14 mouse cellular contexts compared by ENCODE assay signal in genomic region chr2:33323799-33324595, GRCm38 (mm10). TPM values are rescaled to one million over a fixed set of nuclear protein-coding genes. Genes with fewer than 3 reads are reported as not detected.
DNase-seq lines count a peak whose midpoint lies in the region; ATAC-seq and TF ChIP-seq lines count a peak whose summit lies in the region.
"Had no signal": no experiment of that assay in that cellular context is flagged by ENCODE, and none has a peak within 500 bp of the region (broad histone marks: within the 10 kb centered on the region; RNA-seq: fewer than 3 reads in every experiment).

No protein-coding gene starts in this region.

- H3K4me3 ChIP-seq in heart, embryonic 12.5 days = no peak overlapping the region
- H3K4me3 ChIP-seq in lung, embryonic 14.5 days (ENCODE audit: low read depth, low read length) = no peak overlapping the region
- H3K4me3 ChIP-seq in lung, adult 2 months (replicated peaks; ENCODE audit: extremely low read depth, low read depth, low read length) = no peak overlapping the region
- no peak overlapping the region for H3K4me3 ChIP-seq in embryonic facial prominence, embryonic 12.5 days
- no peak overlapping the region for H3K4me3 ChIP-seq in forebrain, embryonic 10.5 days
- H3K4me3 ChIP-seq: midbrain, embryonic 15.5 days; neural tube, embryonic 15.5 days had no signal

- H3K4me2 ChIP-seq in heart, embryonic 12.5 days = no peak overlapping the region
- no peak overlapping the region for H3K4me2 ChIP-seq in lung, embryonic 14.5 days
- H3K4me2 ChIP-seq in embryonic facial prominence, embryonic 12.5 days (replicated peaks) = no peak overlapping the region
- H3K4me2 ChIP-seq: midbrain, embryonic 15.5 days; neural tube, embryonic 15.5 days had no signal

- peaks cover 36% of the 10 kb centered on the region for H3K4me1 ChIP-seq in heart, embryonic 12.5 days (replicated peaks)
- peaks cover 10% of the 10 kb centered on the region for H3K4me1 ChIP-seq in lung, embryonic 14.5 days (ENCODE audit: insufficient read depth)
- no peaks in the 10 kb centered on the region for H3K4me1 ChIP-seq in lung, adult 2 months (ENCODE audit: control insufficient read depth, insufficient read depth, low read length)
- peaks cover 14% of the 10 kb centered on the region for H3K4me1 ChIP-seq in embryonic facial prominence, embryonic 12.5 days
- H3K4me1 ChIP-seq in forebrain, embryonic 10.5 days = peaks cover 19% of the 10 kb centered on the region; the same call in 1 of the 2 replicates
- H3K4me1 ChIP-seq: midbrain, embryonic 15.5 days; neural tube, embryonic 15.5 days had no signal

- 62% methylated on average over 8 of the region's 8 CpGs for WGBS in heart, embryonic 12.5 days
- 51% methylated on average over 8 of the region's 8 CpGs for WGBS in lung, embryonic 14.5 days
- WGBS in lung, adult 2 months = 59% methylated on average over 8 of the region's 8 CpGs
- WGBS in embryonic facial prominence, embryonic 12.5 days = 46% methylated on average over 8 of the region's 8 CpGs
- WGBS in forebrain, embryonic 10.5 days = 80% methylated on average over 8 of the region's 8 CpGs

- no peaks in the 10 kb centered on the region for H3K36me3 ChIP-seq in heart, embryonic 12.5 days
- no peaks in the 10 kb centered on the region for H3K36me3 ChIP-seq in lung, embryonic 14.5 days (ENCODE audit: insufficient read depth)
- H3K36me3 ChIP-seq in embryonic facial prominence, embryonic 12.5 days = no peaks in the 10 kb centered on the region
- H3K36me3 ChIP-seq in forebrain, embryonic 10.5 days (replicated peaks) = peaks cover 8% of the 10 kb centered on the region; the same call in 1 of the 2 replicates

- no peaks in the 10 kb centered on the region for H3K27me3 ChIP-seq in heart, embryonic 12.5 days (replicated peaks)
- no peaks in the 10 kb centered on the region for H3K27me3 ChIP-seq in lung, embryonic 14.5 days (ENCODE audit: insufficient read depth, low read length)
- H3K27me3 ChIP-seq in embryonic facial prominence, embryonic 12.5 days = no peaks in the 10 kb centered on the region
- H3K27me3 ChIP-seq in forebrain, embryonic 10.5 days (ENCODE audit: poor library complexity, severe bottlenecking) = no peaks in the 10 kb centered on the region
- H3K27me3 ChIP-seq: midbrain, embryonic 15.5 days; neural tube, embryonic 15.5 days had no signal

- no peak overlapping the region for H3K9ac ChIP-seq in heart, embryonic 12.5 days
- H3K9ac ChIP-seq in lung, embryonic 14.5 days = no peak overlapping the region
- H3K9ac ChIP-seq in embryonic facial prominence, embryonic 12.5 days = no peak overlapping the region
- H3K9ac ChIP-seq: midbrain, embryonic 15.5 days; neural tube, embryonic 15.5 days had no signal

- no peak for TF ChIP-seq POLR2A in lung, adult 2 months (IDR thresholded peaks at IDR 0.05; ENCODE audit: borderline replicate concordance, extremely low read depth, low read depth, low read length)

- peak; percentile 48 for DNase-seq in heart, adult 8-10 months (ENCODE audit: low spot score)
- peak; percentile 56 for DNase-seq in lung, embryonic 14.5 days
- DNase-seq in lung, adult 2 months = no peak
- peak; percentile 36 for DNase-seq in kidney, postnatal 10 days
- DNase-seq in cerebellum, postnatal 36 days = no peak
- DNase-seq in forebrain, embryonic 10.5 days (ENCODE audit: extremely low spot score, low spot score) = no peak
- DNase-seq: layer of hippocampus, adult 9-11 months; left cerebral cortex, postnatal 4 days; right cerebral cortex, postnatal 4 days had no signal

- no peak for ATAC-seq in heart, embryonic 12.5 days (ENCODE audit: insufficient number of reproducible peaks, low FRiP score)
- peak; percentile 29; the same call in 1 of the 2 replicates for ATAC-seq in lung, embryonic 14.5 days (ENCODE audit: insufficient read depth)
- ATAC-seq in embryonic facial prominence, embryonic 12.5 days (ENCODE audit: insufficient number of reproducible peaks, insufficient read depth, low FRiP score, low TSS enrichment) = no peak
- ATAC-seq: CD4-positive, CD25-positive, alpha-beta regulatory T cell, adult 4 months; midbrain, embryonic 15.5 days had no signal

- H3K9me3 ChIP-seq in heart, embryonic 12.5 days (replicated peaks) = no peaks in the 10 kb centered on the region
- no peaks in the 10 kb centered on the region for H3K9me3 ChIP-seq in lung, embryonic 14.5 days (ENCODE audit: low read depth, low read length)
- H3K9me3 ChIP-seq in embryonic facial prominence, embryonic 12.5 days = no peaks in the 10 kb centered on the region
- H3K9me3 ChIP-seq in forebrain, embryonic 10.5 days = no peaks in the 10 kb centered on the region
- H3K9me3 ChIP-seq: midbrain, embryonic 15.5 days; neural tube, embryonic 15.5 days had no signal

- TF ChIP-seq CTCF in lung, embryonic 14.5 days (IDR thresholded peaks at IDR 0.05; ENCODE audit: low read depth) = 0 out of 2 replicates have a peak, but pooled peaks have one; percentile 2
- TF ChIP-seq CTCF in lung, adult 2 months (IDR thresholded peaks at IDR 0.05; ENCODE audit: insufficient read depth, low read length) = no peak

- H3K27ac ChIP-seq in heart, embryonic 12.5 days (ENCODE audit: poor library complexity, severe bottlenecking) = no peak overlapping the region
- peak overlapping the region; percentile 81 for H3K27ac ChIP-seq in lung, embryonic 14.5 days (ENCODE audit: low read depth)
- H3K27ac ChIP-seq in embryonic facial prominence, embryonic 12.5 days = 0 out of 2 replicates have a peak overlapping the region, but pooled peaks have one; percentile 30
- H3K27ac ChIP-seq in forebrain, embryonic 10.5 days = no peak overlapping the region
- H3K27ac ChIP-seq: midbrain, embryonic 15.5 days; neural tube, embryonic 15.5 days had no signal

RNA-seq across cellular contexts. Expression of gene Ralgps1, which starts 47.3 kb away (rescaled TPM):
- 1 to 10 TPM; 6.2 to 7.0 (median 6.4) TPM for total RNA-seq in heart, adult 8-10 months (2022)
- polyA plus RNA-seq in heart, embryonic 12.5 days (2016; fragmentation: Nextera tagmentation; extraction: Ambion mirVana) = 5.4 and 6.3 TPM in 2 replicates
- polyA plus RNA-seq in lung, embryonic 14.5 days (2014; fragmentation: Nextera tagmentation; extraction: Ambion mirVana) = 5.0 and 6.1 TPM in 2 replicates
- 4.7 and 5.9 TPM in 2 replicates for polyA plus RNA-seq in lung, adult 2 months (2012; rRNA removed)
- polyA plus RNA-seq in embryonic facial prominence, embryonic 12.5 days (2016; fragmentation: Nextera tagmentation; extraction: Ambion mirVana) = 4.8 and 6.8 TPM in 2 replicates
- polyA plus RNA-seq in forebrain, embryonic 10.5 days (2016; fragmentation: Nextera tagmentation; extraction: Ambion mirVana) = 6.2 and 6.9 TPM in 2 replicates

Comparison
In these comparisons a context has a peak if more than half of its experiments do, and no peak if none do; other contexts are left out.
1. DNase-seq: peak in heart, adult 8-10 months (single experiment), lung, embryonic 14.5 days (single experiment) and kidney, postnatal 10 days (single experiment); none in lung, adult 2 months (single experiment), cerebellum, postnatal 36 days (0 of 2) and forebrain, embryonic 10.5 days (single experiment).
2. H3K27ac ChIP-seq: peak in lung, embryonic 14.5 days (single experiment) and embryonic facial prominence, embryonic 12.5 days (single experiment); none in heart, embryonic 12.5 days (single experiment) and forebrain, embryonic 10.5 days (single experiment).